Mouse (Mus musculus) B cell, adult 2 months (primary cell): ENCODE measurements around the gene Spic.
A peak's percentile ranks its signal among the peaks of the same experiment; 100 is the strongest.

Experiments used
- DNase-seq, 2 experiments: peaks; one replicate each; pipeline ENCODE4 v3.0.0; 2022

The Spic gene

DNA sequence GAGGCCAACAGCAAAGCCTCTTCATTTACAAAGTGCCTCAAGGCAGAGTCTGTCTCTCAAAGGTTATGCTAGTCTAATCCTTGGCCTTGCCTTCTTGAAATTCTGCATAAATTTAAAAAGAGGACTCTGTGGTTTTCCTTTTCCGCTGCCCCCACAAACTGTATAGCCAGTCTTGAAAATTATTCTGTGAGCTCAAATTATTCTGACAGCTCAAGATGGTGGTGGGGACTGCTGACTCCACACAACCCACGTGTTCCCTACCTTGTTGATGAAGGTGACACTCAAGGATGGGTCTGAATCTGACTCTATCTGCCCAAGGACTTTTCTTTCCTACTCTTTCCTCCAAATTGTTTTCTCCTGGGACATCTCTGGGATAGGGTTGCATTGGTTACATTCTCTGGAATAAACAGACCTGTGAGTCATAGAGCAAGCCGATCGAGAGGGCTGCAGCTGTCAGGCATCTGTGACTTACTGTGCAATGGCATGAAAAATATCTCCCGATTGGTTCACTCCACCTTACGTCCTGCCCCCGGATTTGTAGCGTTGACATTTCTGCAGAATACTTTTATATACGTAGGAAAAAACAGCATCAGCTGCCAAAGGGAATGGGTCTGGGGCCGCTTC, 53.4 kb downstream of the Spic start:
- DNase-seq, result no peak

DNA sequence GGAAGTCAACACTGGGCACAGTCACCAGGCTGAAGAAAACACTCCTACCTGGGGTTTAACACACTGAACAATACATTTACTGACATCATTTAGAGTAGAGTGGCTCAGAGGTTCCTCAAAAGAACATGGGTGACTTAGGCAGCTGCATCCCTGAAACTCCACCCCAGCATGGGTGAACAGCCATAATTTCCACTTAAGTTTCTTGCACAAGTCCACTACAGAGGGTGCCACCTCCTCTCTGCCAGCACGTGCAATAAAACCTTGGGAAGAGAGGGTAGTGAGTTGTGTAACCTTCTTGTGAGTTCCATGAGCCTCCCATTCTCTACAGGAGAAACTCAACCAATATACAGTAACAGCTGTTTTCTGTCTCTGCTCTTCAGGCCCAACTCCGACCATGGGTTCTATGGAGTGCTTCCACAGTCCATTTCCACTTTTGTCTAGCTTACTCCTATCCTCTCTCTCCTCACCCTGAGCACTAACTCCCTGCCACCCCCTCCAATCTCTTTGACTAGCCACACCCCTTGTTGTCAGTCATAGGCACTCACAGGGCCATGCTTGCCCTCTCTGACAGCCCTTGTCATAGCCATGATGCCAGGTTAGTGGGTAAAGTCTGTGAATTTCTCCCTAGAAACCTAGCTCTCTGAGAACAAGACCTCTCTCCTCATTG, 54.0 kb downstream of the Spic start:
- DNase-seq, result no peak

DNA sequence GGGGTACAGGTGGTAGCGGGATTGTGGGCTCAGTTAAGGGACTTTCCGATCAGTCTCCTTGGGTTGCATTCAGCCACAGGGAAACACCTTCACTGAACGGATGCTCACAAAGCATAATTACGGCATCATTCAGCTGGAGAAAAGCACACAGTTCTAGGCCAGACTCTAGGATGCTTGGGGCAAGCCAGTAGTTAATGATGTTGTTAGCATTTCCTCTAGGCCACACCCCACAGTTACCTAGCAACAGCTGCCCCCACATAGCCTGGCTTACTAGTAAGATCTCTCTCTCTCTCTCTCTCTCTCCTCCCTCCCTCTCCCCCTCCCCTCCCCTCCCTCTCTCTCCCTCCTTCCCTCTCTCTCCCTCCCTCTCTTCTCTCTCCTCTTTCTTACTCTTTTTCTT, 57.8 kb downstream of the Spic start:
- DNase-seq, result peak in 1 of 2 experiments; percentile 13

DNA sequence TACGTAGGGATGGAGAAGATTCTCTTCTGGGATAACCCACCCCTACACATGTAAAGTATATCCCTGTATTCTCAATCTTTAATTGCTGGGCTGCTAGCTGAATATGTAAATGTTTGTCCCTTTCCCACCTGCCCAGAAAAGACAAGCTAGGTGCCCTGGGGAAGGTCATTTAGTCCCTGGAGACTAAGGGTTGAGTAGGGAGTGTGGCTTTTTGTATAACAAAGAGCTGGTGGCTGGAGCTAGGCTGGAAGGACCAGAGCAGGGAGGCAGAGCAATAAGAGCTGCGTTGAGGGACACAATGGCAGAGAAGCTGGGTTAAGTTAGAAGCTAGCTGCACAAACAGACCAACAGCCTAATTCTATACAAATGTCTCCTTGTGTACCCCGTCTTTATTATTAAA, 58.6 kb downstream of the Spic start:
- DNase-seq, result no peak
